Mouse (Mus musculus): ENCODE measurements at regions not wholly inside any gene's neighbourhood (a gene's known extent, or its start where the extent isn't known, plus 50 kb on each side); places are given as distances from the start of the nearest gene placed in this dataset.
"Not testable (repeated sequence)": the region's sequence is repeated elsewhere in the genome, so short reads cannot be mapped to it uniquely, and the experiment has no call there.

DNA sequence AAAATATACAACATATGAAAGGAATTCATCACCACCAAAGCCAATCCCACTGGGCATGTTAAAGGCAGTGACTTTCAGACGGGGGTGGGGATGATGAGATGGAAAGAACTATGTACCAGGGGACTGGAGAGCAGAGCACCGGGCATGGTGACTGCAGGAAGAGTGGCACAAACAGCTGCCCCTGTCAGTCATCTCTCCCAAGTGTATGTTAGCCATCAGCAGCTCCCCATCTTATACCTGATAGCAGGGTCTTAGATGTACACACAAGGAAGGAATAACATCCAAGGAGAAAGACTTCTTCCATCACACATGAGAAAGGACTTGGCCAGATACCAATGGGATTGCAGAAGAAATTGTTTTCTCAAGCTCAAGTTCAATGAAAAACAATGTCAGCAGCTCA, 257.2 kb downstream of the Nuak1 start:
- no peak for DNase-seq (ENCODE audit: low spot score in 2 of 2)

DNA sequence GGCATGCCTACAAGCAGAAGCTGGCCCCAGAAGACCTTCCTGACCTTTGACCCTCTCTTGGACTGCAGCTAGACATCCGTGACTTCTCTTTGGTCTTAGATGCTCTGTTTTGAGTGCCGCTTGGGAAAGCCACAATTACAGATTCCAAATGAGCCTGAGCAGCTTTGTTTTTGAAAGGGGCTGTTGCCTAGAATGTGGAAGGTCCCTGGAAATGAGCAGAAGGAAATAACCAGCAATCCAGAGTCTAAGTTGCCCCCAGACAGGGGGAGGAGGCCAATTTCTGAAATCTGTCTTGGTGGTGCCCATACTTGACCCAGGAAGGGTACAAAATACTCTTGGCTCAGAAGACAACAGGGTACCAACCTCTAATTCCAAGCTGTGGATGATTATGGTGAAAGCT, 253.9 kb downstream of the Nuak1 start:
- DNase-seq (ENCODE audit: low spot score in 2 of 2) = no peak

DNA sequence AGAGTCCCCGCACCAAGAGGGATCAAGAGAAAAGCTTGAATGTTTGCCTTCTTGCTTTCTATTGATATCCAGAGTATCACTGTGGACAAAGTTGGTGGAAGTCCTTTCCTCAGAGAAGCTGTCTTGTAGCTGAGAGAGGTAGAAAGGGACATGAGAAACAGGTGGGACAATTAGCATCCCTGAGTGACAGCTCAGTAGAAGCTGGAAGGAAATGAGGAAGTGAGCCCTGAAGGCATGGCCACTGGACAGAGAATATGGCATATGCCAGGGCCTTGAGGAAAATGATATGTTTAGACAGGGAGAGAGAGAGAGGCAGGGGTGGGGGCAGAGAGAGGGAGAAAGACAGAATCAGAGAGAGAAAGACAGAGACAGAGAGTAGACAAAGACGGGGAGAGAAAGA, 241.4 kb downstream of the Nuak1 start:
- DNase-seq (ENCODE audit: low spot score in 2 of 2) = no peak

DNA sequence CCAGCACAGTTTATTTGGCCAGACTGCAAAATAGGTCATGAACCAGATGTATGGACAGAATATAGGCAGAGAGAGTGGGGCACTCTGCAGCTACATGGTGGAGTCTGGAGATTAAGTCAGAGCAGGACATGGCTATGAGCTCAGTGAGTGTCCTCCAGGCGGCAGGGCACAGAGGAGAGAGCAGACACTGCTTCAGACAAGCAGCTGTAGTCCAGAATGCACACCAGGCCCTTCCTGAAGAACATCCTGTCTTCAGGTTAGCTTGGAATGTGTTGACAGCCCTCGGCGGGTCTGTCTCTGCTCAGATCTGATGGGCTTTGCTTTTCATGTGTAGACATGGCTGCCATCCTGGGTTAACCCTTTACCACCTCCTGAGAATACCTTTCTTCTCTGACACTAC, 238.6 kb downstream of the Nuak1 start:
- DNase-seq (ENCODE audit: low spot score in 2 of 2) = no peak

DNA sequence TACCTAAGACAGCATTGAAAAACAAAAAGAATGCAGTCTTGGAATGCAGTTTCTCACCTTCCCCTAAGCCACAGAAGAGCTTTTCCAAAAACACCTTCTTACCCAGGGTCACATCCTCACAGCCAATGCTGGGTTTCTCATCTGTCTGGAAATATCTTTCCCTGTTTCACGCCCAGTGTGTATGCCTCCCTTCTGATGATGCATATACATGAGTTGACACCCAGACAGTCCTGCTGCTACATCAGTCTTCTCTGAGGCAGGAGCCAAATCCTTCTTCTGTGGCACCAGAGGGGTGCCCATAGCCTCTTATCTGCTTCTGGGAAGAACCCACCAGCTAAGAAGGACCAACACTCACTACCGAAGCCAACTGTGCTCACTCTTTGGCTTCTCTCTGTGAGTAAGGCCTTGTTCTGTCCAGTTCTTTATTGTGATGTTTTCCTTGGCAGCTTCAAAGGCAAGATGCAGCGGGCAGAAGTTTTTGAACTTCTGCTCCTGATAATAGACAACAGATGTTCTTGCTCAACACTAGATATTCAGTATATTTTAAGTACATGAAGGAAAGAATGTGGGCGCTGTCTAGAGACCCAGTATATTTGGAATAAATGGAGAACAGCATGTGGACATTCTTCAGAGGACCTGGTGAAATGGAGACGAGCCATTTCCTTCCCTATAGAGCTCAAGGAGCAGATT, 228.2 kb downstream of the Nuak1 start:
- DNase-seq (ENCODE audit: low spot score in 2 of 2) = no peak

DNA sequence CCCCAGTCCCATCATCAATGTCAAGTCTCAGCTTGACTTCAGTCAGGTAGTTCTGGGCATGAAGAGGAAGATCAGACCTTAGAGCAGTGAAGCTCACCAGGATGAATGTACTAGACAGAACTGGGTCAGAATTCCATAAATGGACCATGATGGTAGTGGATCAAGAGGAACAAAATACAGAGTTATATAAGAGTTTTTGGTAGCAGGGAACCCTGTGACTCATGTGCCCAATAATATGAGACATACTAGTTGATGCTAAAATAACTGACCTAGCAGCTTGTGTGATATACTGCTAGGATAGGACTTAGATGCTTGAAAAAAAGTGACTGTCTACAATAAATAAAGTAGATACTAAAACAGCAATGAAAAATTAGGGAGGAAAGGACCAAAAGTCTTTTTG, 225.6 kb downstream of the Nuak1 start:
- DNase-seq (ENCODE audit: low spot score in 2 of 2) = no peak

DNA sequence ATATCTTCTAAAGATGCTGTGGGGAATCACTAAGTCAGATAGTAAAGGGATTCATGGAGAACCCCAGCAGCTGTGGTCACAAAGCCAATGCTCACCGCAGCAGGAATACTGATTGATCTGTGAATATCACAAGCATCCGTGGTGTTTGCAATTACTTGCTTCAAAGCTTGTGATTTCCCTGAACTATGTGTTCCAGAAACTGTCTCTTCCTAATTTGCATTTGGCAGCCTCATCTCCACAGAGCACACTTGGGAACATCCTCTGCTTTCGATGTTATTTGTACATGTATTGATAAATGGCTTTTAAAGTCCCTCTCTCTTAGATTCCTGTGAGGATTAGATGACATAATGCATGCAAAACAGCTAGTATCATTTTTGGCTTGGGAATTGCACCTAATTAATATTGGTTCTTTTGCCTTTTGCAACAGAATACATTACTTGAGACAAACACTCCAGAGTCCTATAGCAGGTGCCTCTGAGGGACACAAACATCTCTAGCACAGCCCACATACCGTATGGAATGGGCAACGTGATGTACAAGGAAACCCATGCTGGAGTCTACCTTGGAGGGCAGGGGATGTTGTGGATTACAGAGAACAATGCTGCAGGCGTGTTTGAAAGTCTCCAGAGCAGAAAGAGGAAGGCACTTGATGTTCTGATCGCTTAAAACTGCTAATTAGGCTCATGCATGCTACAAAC, 211.0 kb downstream of the Nuak1 start:
- no peak for DNase-seq (ENCODE audit: low spot score in 2 of 2)

DNA sequence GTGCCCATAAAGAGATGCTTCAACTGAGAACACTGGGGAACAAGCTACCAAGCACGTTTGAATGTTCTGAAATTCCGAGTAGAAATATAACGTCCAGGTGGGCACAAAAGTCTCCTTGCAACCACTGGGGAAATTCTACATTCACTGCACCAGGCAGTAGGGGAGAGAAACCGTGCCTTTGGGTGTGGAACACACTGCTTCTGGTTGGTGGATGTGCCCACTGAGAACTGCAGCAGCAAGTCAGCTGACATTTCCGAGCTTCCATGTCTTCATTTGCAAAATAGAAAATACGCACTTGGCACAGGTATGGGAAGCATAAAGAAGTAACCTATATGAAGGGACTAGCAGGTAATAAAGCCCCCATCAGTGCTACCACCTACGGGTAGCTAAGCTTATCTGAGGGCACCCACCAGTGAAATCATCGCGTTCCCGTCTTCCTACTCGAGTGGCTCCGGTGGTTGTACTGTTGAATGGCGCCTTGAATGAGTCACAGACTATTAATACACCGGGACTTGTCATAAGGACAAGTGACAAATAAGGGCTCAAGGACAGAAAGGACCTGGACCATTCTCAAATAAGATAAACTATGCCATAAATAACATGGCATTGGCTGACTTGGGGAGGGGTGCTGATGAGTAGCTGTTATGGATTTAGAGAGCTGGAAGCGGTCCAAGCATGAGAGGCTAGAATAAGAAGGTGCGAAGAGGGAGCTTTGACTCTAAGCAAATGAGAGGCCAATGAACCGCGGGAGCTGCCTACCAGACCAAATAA, 210.2 kb downstream of the Nuak1 start:
- DNase-seq (ENCODE audit: low spot score in 2 of 2) = no peak

DNA sequence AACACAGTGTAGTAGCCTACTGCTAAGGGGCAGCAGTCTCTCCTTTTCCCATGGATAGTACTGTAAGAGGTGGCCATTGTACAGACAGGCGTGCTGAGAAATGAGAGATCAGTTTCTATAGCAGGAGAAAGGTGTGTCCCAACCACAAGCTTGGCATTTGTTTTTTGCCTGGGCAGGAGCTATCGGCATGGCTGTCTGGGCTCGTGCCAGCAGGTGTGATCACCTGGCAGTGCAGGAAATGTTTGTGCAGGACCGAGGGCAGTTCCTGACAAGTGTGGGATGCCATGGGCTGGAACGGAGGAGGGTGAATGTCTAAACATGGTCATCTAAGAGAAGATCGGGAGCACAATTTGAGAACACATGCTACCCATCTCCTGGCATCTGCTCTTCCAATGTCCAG, 205.4 kb downstream of the Nuak1 start:
- DNase-seq (ENCODE audit: low spot score in 2 of 2) = peak; percentile 43 to 50

DNA sequence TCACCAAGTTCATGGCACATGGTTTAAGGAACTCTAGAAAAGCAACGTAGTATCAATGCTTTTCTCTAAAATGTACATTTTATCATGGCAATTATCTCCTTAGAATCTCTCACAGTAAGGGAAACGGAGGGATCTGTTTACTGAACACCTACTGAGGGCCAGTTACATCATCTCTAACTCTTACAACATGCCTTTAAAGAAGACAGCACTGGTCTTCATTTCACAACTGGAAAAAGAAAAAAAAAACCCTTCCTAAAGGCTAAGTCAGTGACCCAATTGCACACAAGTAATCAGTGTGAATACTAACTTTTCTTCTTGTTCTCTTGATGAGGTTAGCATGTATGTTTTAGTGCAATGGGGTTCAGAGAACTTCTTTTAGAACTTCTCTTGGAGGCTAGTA, 204.2 kb downstream of the Nuak1 start:
- DNase-seq (ENCODE audit: low spot score in 2 of 2) = no peak

DNA sequence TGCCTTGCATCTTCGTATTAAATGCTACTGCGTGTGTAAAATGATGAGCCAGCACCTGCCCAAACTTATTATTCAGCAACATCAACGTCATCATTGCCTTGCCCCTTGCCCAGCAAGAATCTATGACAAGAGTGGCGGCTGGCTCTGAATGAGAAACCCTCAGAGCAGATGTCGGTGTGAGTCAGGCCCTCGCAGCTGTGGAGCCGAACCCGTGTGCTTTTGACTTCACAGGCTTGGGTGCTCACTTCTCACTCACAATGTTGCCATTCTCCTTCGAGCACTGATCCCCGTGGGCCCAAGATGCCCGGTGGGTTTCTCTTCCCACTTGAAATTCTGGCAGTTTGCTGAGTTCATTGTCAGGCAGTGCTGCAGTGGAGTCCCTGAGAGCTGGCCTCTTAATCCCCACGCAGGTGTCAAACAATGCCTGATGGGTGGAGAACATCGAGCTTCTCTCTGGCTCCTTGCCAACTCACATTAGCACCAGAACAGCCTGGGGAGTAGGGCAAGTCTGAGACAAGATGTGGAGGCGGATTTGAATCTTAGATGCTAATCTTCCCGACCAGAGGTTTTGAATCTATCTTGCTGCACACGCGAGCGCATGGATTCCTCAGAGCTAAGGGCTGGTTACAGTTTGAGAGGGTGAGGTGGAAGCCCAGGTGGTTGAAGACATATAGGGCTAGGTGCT, 202.0 kb downstream of the Nuak1 start:
- no peak for DNase-seq (ENCODE audit: low spot score in 2 of 2)

DNA sequence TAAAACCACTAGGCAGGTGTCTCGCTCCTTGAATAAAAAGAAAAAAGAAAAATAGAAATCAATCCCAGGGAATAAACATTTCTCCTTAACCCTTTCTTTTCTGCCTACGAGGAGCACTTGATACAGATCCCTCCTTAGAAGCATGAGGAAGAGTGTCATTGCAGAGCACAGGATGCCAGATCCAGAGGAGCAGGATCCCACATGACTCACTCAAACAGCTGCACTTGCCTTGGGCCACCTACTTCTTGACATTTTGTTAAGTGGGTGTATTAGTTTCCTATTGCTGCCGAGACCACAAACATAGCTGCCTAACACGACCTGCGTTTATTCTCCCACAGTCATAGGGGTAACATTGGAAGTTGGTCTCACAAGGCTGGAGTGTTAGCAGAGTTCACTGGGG, 197.1 kb downstream of the Nuak1 start:
- no peak for DNase-seq (ENCODE audit: low spot score in 2 of 2)

DNA sequence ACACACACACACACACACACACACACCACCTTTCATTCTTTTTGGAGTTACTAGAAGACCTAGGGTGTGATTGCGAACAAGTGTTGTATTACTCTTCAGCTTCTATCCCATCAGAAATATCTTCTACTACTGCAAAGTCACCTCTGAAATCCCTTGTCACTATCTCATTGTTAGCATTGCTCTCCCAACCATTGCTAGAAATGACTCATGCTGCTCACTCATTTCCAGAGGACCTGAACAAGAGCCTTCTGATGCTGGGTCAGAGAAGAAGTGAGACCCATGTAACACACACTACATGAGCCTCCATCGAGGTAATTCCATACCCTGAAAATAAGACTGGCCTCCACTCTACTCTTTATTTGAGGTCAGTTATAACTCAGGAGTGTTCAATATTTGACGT, 191.1 kb downstream of the Nuak1 start:
- no peak for DNase-seq (ENCODE audit: low spot score in 2 of 2)

DNA sequence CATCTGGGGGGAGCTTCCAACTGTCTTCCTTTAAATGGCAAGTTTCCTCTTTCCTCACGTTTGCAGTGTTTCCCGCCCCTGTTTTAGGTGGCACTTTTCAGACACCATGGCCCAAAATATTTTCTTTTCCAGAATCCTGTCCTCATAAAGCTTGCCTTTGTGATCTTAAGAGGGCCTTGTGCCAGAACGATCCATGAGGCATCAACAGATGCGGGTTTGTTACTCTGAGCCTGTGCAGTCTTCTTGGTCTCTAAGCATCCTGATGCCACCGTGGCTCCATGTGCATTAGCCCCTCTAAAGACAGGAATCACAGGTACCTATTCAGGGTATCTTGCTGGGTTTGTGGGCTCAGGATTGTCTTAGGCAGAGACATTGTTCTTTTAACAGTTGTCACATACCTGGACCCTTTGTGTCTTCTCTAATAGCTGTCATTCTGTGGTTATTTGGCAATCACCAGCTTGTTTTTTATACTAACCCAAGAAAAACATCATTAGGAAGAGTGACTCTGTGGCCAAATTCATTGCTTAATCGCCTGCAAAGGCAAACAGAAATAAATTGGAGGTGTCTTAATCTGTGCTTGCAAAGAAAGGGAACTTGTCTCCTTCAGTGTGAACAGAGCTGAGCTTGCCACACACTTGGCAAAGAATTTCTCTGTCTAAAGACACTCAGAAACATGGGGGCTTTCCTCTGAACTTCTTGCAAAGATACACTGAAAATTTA, 179.3 kb downstream of the Nuak1 start:
- no peak for DNase-seq (ENCODE audit: low spot score in 2 of 2)

DNA sequence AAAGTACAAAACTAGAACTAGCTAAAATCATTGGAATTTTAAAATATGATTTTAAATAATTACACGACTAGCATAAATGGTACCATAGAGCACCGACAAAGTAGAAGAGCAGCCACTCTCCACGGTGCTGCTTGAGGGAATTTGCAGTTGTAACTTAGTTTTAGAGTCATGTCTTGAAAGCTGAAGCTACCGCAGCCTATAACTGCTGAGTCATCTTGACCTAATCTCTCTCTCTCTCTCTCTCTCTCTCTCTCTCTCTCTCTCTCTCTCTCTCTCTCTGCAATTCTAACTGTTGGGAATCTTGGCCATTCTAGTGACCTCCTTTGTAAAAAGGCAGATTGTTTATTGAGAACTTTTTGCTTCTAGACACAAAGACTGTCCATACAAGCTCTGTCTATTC, 177.5 kb downstream of the Nuak1 start:
- no peak for DNase-seq (ENCODE audit: low spot score in 2 of 2)

DNA sequence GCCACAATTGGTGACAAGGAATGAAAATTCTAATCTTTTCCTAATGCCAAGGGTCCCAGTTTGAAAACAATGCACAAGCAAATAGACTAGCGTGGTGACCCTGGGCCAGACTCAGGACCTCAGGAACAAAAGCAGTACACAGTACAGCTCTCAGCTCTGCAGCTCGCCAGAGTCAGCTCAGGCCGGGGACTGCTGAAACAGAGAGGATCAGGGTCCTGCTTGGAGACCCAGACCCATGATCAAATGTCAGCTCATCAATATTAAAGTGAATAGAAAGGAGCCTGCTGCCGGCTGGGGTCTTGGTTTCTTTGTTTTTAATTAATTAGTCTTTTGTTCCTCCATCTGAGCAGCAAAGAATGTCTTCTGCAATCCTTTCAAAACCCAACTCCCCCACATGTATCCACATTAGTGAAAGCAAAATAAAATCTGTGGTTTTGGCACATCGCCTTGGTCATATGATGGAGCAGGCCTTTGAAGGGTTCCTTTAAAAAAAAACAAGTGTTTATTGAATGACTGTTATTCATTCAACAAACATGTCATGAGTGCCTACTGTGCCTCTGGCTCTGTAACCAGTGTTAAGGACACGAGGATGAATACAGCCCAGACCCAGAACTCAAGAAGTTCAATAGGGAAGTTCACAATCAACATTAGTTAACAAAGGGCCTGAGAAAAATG, 154.4 kb downstream of the Nuak1 start:
- DNase-seq (ENCODE audit: low spot score in 2 of 2) = no peak

DNA sequence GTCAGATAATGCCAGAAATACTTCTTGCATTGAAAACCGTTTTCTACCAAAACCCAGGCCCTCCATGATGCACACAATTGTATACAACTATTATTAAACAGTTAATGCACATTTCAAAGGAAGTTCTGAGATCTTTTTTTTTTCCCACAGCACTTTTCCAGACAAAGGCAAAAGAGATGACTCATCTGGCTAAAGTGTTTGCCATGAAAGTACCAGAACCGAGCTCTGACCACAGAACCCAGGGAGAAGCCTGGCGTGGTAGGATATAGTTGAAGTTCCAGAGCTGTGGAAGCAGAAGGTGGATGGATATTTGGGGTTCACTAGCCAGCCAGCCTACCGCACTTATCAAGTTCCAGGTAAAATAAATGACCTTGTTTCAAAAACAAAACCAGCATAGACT, 146.0 kb downstream of the Nuak1 start:
- DNase-seq (ENCODE audit: low spot score in 2 of 2) = no peak

DNA sequence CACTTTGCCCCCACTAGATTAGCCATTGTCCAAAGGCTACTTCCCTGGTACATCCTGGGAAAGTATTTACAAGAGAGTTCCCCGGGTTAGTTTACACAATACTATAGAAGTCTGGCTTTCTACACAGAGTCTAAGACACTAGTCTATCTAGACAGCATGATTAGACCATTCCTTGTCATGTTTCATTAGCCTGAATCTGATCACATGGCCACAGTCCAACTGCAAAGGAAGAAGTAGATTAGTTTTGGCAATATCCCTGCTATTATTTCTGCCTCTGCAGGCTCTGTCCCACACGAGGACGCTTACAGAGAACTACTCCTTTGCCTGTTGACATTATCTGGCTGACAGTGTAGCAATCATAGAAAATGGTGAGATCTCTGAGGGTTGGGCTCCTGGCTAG, 144.2 kb downstream of the Nuak1 start:
- DNase-seq (ENCODE audit: low spot score in 2 of 2) = no peak

DNA sequence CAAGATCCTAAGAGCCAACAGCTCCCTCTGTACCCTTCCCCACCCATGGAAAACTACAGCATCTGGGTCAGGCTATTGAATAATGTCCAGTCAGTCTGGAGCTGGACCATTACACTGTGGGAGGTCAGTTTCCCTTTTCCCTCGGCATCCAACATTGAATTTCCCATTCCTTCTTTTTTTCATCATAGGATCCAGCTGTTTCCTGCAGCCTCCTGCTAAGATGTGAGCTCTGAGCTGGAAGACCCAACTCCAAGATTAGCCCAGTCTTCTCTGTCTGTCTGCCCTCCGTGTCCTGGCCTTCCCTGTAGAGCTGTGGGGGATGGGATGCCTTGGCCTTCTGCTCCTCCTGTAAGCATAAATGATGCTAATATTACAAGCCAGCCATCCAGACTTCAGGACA, 138.8 kb downstream of the Nuak1 start:
- no peak for DNase-seq (ENCODE audit: low spot score in 2 of 2)

DNA sequence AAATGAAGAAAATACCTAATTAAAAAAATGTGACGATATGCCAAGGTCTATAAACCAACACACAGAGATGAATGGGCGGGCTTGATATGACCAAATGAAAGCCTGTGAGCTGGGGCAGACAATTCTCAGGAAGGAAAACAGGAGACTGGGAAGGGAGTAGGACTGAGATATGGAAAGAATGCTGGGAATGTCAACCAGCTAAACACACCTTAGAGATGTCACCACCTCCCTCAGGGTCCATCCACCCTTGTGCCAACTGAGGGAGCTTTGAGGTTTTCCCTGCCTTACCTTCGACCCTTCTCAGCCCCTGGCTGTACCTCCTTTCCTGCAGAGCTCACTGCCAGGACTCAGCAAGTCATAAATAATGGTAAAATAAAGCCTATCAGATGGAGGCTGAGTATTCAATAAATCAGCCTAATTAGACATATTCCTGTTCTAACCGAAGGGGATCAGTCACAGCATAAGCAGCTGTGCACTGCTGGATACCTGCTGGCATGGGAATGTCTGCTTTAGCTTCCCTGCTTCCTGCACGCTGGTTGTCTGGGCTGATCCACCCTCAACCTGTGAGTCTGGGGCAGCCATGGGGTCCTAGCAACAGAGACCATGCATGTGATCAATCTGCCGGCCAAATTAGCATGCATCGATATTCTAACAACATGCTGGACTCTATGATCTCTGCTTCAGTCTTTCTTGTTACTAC, 137.4 kb downstream of the Nuak1 start:
- DNase-seq (ENCODE audit: low spot score in 2 of 2) = no peak

DNA sequence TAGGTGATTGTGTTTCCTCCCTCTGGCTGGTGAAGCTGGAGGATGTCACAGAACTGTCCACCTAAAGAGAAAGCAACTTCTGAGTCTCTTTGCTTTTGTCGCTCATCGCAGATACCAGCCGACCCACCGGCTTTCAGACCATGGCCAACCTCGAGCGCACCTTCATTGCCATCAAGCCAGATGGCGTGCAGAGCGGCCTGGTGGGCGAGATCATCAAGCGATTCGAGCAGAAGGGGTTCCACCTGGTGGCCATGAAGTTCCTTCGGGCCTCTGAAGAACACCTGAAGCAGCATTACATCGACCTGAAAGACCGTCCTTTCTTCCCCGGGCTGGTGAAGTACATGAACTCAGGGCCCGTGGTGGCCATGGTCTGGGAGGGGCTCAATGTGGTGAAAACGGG, 131.7 kb downstream of the Nuak1 start:
- DNase-seq (ENCODE audit: low spot score in 2 of 2) = not testable (repeated sequence)

Data from urinary bladder, postnatal 36 days (tissue).